Mouse (Mus musculus) adrenal gland, postnatal 25 days (tissue): ENCODE data around the gene Gm49601. TPM values are rescaled to one million over a fixed set of nuclear protein-coding genes. Genes with fewer than 3 reads are reported as not detected.
A peak's percentile ranks its signal among the peaks of the same experiment; 100 is the strongest.

Experiments used
- DNase-seq: peaks from one replicate; pipeline ENCODE4 v3.0.0; 2021; ENCODE audit warnings: mixed read lengths
- total RNA-seq: library from RNA; stranded (reverse); gene quantifications from 2 replicates; pipeline ENCODE4 v1.2.3, GENCODE M21; 2021

The Gm49601 gene
- total RNA-seq, 1 experiment from 2014 or later, result 5.5 TPM

- DNase-seq, result no peak
Observed at GRCm38 (mm10) chr16:18608226-18608625, 18.0 kb downstream of the Gm49601 start.

- DNase-seq, result no peak
Observed at GRCm38 (mm10) chr16:18605705-18606104, 20.5 kb downstream of the Gm49601 start.

- DNase-seq, result no peak
Observed at GRCm38 (mm10) chr16:18604267-18604701, 21.9 kb downstream of the Gm49601 start.

- DNase-seq, result no peak
Observed at GRCm38 (mm10) chr16:18601447-18601846, 24.8 kb downstream of the Gm49601 start.

GRCm38 (mm10) chr16:18598006-18598405 is 28.2 kb downstream of the Gm49601 start:
- no peak for DNase-seq

- no peak for DNase-seq
Observed at GRCm38 (mm10) chr16:18596255-18596654, 30.0 kb downstream of the Gm49601 start.

- DNase-seq, result no peak
Observed at GRCm38 (mm10) chr16:18593930-18594329, 32.3 kb downstream of the Gm49601 start.

- DNase-seq, result peak; percentile 15
Observed at GRCm38 (mm10) chr16:18591047-18592018, 34.9 kb downstream of the Gm49601 start.

GRCm38 (mm10) chr16:18589804-18590790 is 36.1 kb downstream of the Gm49601 start, which contains the start of gene Tbx1:
Gene Tbx1 (minus strand): TSS chr16:18590671.
- DNase-seq, result no peak

- no peak for DNase-seq
Observed at GRCm38 (mm10) chr16:18589080-18589621, 37.1 kb downstream of the Gm49601 start.

GRCm38 (mm10) chr16:18588738-18589055 is 37.5 kb downstream of the Gm49601 start:
- no peak for DNase-seq

- DNase-seq, result no peak
Observed at GRCm38 (mm10) chr16:18587847-18588737, 38.1 kb downstream of the Gm49601 start.

GRCm38 (mm10) chr16:18586906-18587546 is 39.2 kb downstream of the Gm49601 start:
- no peak for DNase-seq

- DNase-seq, result no peak
Observed at GRCm38 (mm10) chr16:18586076-18586905, 39.9 kb downstream of the Gm49601 start.

GRCm38 (mm10) chr16:18585676-18586075 is 40.6 kb downstream of the Gm49601 start:
- no peak for DNase-seq

GRCm38 (mm10) chr16:18584901-18585510 is 41.2 kb downstream of the Gm49601 start:
- DNase-seq, result no peak

GRCm38 (mm10) chr16:18583673-18584357 is 42.4 kb downstream of the Gm49601 start:
- no peak for DNase-seq

GRCm38 (mm10) chr16:18583169-18583568 is 43.1 kb downstream of the Gm49601 start:
- DNase-seq, result no peak
